Mouse (Mus musculus) splenic B cell, adult 2 months (primary cell): ENCODE results near the gene Htra1.
A peak's percentile ranks its signal among the peaks of the same experiment; 100 is the strongest.

Experiments used
- DNase-seq: peaks from one replicate; pipeline ENCODE4 v3.0.0-alpha.2; 2011; ENCODE audit warnings: low read depth, low spot score
- H3K27me3 ChIP-seq: 2 replicates; pipeline ENCODE4 v1.6.1; 2012; ENCODE audit warnings: mild to moderate bottlenecking, low read length, moderate library complexity, mixed read lengths; ENCODE audit not compliant: control insufficient read depth, poor library complexity, insufficient read depth, severe bottlenecking
- H3K36me3 ChIP-seq: 2 replicates; pipeline ENCODE4 v1.6.1; 2012; ENCODE audit warnings: mild to moderate bottlenecking, low read length, moderate library complexity, mixed read lengths; ENCODE audit not compliant: control insufficient read depth, poor library complexity, insufficient read depth, severe bottlenecking

Gene Htra1

DNA sequence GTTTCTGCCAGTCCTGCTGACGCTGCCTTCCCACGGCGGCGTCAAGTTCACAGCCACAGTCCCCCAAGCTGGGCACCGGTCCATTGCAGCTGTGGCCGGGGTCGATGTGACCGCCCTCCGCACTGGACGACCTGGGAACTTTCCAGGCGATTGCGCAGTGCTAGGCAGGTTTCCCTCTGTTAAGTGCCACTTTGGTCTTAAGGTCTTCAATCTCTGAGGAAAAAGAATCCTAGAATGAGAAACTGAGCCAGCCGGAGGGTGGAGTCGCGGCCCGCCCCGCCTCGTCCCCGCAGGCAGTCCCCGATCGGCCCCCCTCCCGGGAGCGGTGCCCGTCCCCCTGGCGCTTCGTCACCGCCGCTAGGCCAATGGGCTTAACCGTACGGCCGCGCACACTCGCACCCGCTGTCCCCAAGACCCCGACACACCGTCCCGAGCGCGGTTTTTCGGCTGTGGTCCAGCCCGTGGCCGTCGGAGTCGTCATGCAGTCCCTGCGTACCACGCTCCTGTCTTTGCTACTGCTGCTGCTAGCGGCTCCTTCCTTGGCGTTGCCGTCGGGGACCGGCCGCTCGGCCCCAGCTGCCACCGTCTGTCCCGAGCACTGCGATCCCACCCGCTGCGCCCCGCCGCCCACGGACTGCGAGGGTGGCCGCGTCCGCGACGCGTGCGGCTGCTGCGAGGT, at the start of gene Htra1:
Gene Htra1 (plus strand): TSS at position 319 of the 679 bp plus-strand sequence.
- no peak for DNase-seq

DNA sequence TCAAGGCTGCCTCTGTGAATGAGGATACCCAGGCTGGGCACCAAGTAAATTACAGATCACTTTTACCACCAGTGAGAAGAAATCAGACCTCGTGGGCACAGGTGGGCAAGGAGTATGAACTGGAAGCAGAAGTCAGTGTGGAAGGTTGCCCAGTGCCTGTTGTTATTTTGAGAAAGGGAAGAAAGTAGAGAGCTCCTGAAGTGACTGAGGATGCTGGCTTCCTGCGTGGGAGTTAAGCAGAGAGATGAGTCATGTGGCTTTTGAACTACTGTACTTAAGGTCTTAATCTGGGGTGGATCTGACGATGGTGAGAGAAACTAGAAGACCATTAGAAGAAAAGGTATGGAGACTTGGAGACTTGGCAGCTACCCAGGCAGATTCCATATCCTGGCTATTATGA, 49.7 kb upstream of the Htra1 start:
- Histone ChIP-seq H3K27me3 (no peaks in the 10 kb centered on the region), H3K36me3 (no peaks in the 10 kb centered on the region)
- no peak for DNase-seq

More for the DNA sequence above, at the start of gene Htra1:
- Histone ChIP-seq H3K36me3 (no peaks in the 10 kb centered on the region), H3K27me3 (no peaks in the 10 kb centered on the region)

DNA sequence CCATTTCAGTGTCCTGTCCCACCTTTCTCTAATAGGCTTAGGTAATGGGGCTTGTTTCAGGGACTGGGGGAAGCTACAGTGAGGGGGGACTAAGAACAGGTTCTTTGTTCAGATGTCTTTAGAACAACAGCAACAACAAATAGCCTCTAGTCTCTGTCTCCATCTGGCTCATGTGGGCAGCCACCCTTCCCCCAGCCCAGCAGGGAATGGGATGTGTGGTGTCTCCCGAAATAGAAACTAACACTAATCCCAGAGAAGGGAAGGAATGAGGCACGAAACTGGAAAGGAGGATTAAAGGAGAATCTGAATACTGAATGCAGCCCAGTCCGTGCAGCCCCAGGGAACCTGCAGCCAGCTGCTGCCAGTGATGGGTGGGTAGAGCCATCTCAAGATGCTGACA, 48.0 kb upstream of the Htra1 start:
- DNase-seq, result no peak
- Histone ChIP-seq H3K27me3 (no peaks in the 10 kb centered on the region), H3K36me3 (peaks cover 4% of the 10 kb centered on the region; the same call in 1 of the 2 replicates)

DNA sequence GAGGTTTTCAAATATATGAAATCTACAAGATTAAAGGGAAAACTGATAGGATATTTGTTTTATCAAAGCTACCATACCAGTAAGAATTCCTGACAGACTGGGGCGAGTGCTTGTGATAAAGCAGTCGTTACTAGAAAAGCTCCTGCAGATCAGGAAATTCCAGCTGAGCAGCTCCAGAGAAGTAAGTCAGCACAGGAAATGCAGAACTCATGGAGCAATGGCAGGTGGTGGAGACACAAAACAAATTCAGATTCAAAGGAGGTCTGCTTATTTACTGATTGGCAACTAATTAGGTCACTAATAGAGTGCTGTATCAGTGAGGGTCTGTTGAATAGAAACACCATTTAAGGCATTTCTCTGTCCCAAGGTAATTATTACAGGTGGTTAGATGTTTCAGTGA, 45.0 kb upstream of the Htra1 start:
- H3K27me3 ChIP-seq, result no peaks in the 10 kb centered on the region
- no peak for DNase-seq
- H3K36me3 ChIP-seq, result peaks cover 4% of the 10 kb centered on the region; the same call in 1 of the 2 replicates

DNA sequence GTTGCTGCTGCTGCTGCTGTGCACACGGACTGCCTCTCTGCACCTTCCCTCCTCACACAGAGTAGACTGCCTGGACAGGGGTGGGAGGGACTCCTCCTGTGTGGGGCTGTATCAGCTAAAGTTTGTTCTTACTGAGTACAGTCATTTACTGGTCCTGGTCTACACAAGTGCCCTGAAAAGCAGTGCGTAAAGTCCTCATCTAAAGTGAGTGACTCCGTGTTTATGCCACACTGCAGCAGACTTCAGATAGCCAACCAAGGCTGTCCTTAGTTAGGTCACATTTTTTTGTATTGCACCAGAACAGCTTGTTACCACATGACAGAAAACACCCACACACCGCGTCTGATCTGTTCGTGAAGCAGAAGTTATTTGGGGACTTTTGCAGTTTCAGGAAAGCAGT, 42.9 kb upstream of the Htra1 start:
- H3K36me3 ChIP-seq, result peaks cover 6% of the 10 kb centered on the region; the same call in 1 of the 2 replicates
- H3K27me3 ChIP-seq, result no peaks in the 10 kb centered on the region
- DNase-seq, result peak; percentile 42

DNA sequence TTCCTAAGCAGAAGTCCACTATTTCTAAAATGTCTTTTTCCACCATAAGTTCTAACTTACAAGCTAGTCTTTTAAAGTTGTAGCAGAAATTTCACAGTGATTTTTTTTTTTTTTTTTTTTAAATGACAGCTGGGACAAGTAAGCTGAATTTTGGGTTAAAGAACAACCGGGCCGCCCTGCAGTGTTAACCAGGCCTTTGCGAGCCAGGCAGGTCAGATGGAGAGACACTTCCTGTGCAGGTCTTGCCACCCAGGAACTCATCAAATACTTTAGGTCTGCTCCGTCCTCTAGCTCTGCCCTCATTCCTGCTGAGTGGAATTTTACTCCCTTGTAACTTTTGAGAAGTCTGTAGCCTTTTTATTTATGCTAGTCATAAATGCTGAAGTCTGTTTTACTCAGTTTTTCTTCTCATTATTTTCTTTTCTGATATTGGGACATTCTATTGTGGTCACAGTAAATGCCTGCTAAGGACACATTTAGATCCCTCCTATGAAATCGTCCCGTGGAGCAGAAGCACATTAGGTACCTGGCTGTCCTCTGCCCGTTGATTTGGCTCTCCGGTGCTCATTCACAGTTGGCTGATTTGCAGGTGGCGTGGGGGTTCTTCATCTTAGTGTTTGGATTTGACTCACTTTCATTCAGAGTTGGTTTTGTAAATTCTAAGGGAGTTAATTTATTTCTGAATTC, 40.8 kb upstream of the Htra1 start:
- peaks cover 6% of the 10 kb centered on the region; the same call in 1 of the 2 replicates for H3K36me3 ChIP-seq
- no peak for DNase-seq
- H3K27me3 ChIP-seq, result no peaks in the 10 kb centered on the region

DNA sequence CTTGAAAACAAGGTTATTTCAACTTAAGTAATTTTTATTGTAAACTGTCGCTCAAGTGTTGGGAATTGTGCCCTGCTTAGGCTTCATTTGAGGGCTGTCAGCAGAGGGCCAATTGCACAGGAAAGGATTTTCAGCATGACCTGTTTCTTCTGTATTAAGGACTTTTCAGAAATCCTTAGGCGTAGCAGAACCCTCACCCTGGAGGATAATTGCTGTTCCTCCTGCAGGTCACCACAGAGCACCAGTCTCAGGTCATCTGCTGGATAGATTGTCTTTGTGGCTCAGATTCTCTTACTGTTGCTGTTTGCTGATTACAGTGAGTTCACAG, 40.3 kb upstream of the Htra1 start:
- peaks cover 8% of the 10 kb centered on the region; the same call in 1 of the 2 replicates for H3K36me3 ChIP-seq
- no peak for DNase-seq

DNA sequence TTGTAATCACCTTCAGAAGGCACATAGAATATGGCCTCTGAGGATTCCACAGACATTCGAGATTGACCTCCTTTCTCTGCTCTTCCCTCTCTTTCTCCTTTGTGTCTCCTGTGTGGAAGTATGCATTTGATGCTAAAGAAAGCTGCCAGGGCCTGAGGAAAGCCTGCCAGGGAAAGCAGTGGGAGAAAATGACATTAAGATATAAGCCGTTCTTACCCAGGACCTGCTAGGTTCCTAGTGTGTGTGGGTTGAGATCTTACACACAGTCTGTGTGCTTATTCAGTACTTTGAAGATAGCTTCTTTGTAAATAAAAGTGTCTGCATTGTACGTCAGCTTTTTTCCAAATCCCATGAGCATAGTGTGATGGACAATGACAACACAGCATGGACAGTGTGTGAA, 39.8 kb upstream of the Htra1 start:
- H3K36me3 ChIP-seq, result peaks cover 8% of the 10 kb centered on the region; the same call in 1 of the 2 replicates
- DNase-seq, result no peak

More for the DNA sequence above, 40.3 kb upstream of the Htra1 start:
- H3K27me3 ChIP-seq, result no peaks in the 10 kb centered on the region

DNA sequence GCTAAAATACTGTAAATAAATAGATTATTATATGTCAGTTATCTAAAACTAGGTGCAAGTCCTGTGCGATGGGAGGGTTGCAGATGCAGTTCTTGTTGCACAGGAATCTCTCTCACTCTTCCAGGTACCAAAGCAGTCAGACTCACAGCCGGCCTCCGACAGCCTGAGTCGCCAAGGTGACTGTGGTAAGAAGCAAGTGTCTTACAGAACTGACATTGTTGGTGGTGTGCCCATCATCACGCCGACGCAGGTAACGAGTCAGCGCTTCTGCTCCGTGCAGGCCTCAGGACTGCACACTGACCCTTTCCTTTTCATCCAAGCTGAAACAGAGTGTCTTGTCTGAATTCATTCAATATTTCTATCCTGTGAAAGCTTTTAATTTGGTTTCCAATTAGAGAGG, 38.7 kb upstream of the Htra1 start:
- Histone ChIP-seq H3K27me3 (no peaks in the 10 kb centered on the region), H3K36me3 (peaks cover 8% of the 10 kb centered on the region; the same call in 1 of the 2 replicates)
- DNase-seq, result no peak

More for the DNA sequence above, 39.8 kb upstream of the Htra1 start:
- no peaks in the 10 kb centered on the region for H3K27me3 ChIP-seq

DNA sequence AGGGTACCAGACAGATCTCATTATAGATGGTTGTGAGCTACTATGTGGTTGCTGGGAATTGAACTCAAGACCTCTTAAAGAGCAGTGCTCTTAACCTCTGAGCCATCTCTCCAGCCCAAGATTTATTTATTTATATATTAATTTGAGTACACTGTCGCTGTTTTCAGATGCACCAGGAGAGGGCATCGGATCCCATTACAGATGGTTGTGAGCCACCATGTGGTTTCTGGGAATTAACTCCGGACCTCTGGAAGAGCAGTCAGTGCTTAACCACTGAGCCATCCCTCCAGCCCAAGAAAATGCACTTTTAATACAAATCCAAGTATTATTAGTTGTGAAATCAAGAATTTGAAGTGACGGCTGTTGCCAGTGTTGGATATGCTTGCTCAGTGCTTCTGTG, 37.5 kb upstream of the Htra1 start:
- Histone ChIP-seq H3K36me3 (0 out of 2 replicates have a peak, but pooled peaks cover 4% of the 10 kb centered on the region), H3K27me3 (no peaks in the 10 kb centered on the region)
- DNase-seq, result no peak

DNA sequence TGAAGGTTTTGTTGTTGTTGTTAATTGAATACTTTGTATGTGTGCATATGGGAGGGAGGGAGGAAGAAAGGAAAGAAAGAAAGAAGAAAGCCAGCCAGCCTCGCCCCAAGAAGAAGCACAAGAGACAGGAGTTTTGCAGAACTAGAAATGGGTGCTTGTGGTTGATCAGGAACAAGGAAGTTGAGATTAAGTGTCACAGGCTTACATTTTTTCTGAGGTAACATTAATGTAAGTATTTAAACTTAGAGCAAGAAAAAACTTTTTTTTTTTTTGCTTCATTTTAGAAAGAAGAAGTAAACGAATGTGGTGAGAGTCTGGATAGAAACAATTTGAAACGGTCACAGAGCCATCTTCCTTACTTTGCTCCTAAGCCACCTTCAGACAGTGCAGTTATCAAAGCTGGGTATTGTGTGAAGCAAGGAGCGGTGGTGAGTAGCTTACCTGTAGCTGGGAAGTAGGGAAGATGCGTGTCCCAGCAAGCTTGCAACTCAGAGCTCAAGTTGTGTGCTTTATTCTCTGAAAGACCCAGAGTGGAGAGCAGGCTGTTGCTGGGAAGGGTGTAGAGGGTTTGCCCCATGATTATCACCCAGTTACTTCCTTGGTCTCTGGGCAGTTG, 35.6 kb upstream of the Htra1 start:
- peak; percentile 15 for DNase-seq
- no peaks in the 10 kb centered on the region for H3K27me3 ChIP-seq
- 0 out of 2 replicates have a peak, but pooled peaks cover 4% of the 10 kb centered on the region for H3K36me3 ChIP-seq

DNA sequence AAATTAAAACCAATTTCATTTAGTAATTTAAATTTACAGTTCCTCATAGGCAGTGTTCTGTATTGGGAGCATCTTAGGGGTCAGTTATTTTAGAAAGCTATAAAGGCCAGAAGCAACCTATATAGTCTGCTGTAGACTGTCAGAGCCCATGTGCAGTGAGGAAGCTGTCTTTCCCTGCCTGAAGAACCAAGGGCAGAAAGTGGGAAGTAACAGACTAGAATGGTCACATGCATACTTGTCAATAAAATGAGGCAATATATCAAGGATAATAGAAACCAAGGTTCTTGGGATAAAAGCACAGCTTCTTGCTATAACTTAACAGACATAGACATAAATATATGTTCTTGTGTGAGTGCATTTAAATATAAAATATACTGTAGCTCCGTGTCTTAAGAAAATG, 33.0 kb upstream of the Htra1 start:
- Histone ChIP-seq H3K36me3 (0 out of 2 replicates have a peak, but pooled peaks cover 2% of the 10 kb centered on the region), H3K27me3 (no peaks in the 10 kb centered on the region)
- no peak for DNase-seq

DNA sequence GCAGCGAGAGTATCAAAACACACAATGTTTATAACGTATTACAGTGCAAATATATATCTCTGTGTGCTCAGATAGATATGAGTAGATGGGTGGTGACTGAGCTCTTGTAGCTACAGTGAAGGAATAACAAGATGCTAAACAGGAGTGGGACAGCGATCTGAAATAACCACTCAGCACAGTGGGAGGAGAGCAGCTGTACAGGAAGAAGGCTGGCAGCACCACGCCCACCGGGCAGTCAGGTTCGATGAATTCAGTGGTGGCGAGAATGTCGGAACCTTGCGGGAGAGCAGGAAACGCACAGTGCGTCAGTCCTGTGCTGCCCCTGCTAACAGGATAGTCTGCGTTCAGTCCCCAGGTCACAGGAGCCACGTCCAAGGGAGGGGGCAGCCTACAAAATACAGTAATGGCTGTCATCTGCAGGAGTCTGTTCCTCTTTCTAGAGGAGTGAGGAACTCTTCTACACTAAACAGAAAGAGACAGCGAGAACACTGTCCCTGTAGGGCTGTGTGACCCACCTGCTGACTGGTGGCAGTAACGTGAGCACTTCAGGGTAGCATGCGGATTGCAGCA, 32.3 kb upstream of the Htra1 start:
- H3K27me3 ChIP-seq, result no peaks in the 10 kb centered on the region
- DNase-seq, result peak; percentile 52
- 0 out of 2 replicates have a peak, but pooled peaks cover 2% of the 10 kb centered on the region for H3K36me3 ChIP-seq

DNA sequence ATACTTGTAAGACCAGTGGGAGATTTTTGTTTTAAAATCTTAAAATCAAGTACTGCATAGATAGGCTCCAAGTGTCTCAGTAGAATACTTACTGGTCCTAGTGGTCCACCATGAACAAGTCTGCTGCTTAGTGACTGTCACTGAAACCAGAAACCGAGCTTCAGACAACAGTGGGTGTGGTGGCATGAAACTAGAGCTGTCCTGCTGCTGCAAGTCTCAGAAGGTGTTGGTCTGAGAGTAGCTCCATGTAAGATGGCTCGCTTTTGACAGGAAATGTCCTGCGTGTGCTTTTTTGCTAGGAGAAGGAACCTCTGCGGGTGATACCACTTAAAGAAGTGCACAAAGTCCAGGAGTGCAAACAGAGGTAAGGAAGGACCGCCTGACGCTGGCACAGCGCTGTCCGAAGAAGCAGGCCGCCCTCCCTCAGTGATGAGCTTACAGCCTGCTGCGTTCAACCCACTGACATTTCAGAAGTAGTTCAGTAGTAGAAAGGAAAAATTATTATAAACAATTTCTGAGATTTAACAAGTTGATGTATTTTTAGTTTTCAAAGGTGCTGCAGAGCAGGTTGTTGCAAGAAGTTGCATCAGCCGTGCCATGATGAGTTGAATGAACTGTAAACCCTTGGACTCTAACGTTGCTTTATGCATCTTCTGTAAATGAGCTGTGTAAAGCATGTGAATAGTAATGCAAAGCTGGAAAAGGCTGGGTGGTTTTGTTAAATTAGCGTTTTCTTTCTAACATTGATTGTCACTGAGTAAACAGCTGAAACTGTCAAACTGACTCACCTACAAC, 31.1 kb upstream of the Htra1 start:
- no peak for DNase-seq
- no peaks in the 10 kb centered on the region for H3K27me3 ChIP-seq
- 0 out of 2 replicates have a peak, but pooled peaks cover 2% of the 10 kb centered on the region for H3K36me3 ChIP-seq
